Mouse (Mus musculus) B cell, adult 62 days (primary cell): ENCODE results near the gene Lipt2. TPM values are rescaled to one million over a fixed set of nuclear protein-coding genes. Genes with fewer than 3 reads are reported as not detected.

ENCODE experiments used
- total RNA-seq: library from RNA; stranded (reverse); gene quantifications from 4 replicates; pipeline ENCODE4 v1.2.4, GENCODE M21; 2023

Gene Lipt2
- 0.82 to 1.4 TPM (median 1.1 TPM) in 4 replicates for total RNA-seq

GRCm38 (mm10) chr7:100159105-100159841 lies at the start of gene Lipt2:
TSS of gene Lipt2 (plus strand) at chr7:100159277.

GRCm38 (mm10) chr7:100121376-100121789 lies 37.7 kb upstream of the Lipt2 start, which contains the start of gene Pold3:
TSS of gene Pold3 (minus strand) at chr7:100121565.

GRCm38 (mm10) chr7:100176269-100176668 lies 17.2 kb downstream of the Lipt2 start, which contains the start of gene Kcne3:
TSS of gene Kcne3 (plus strand) at chr7:100176502.

Other genes with a start within 250 kb of the Lipt2 start
- 28.6 to 30.3 TPM (median 29.7 TPM) in 4 replicates for gene Rnf169, start 178.8 kb upstream of the Lipt2 start, total RNA-seq
- not detected in 4 replicates for gene Chrdl2, start 153.1 kb upstream of the Lipt2 start, total RNA-seq
- 61.6 to 72.7 TPM (median 63.1 TPM) in 4 replicates for gene Pold3, start 37.7 kb upstream of the Lipt2 start, total RNA-seq
- gene Kcne3, start 17.2 kb downstream of the Lipt2 start, total RNA-seq: not detected in 4 replicates
- gene Pgm2l1, start 68.1 kb downstream of the Lipt2 start, total RNA-seq: 16.7 to 19.2 TPM (median 18.6 TPM) in 4 replicates
- 0.45 to 1.2 TPM in 2 of 4 replicates, not detected in the others for gene P4ha3, start 126.2 kb downstream of the Lipt2 start, total RNA-seq
- 61.1 to 72.2 TPM (median 68.1 TPM) in 4 replicates for gene C2cd3, start 213.0 kb downstream of the Lipt2 start, total RNA-seq
- 31.6 to 43.6 TPM (median 38.0 TPM) in 4 replicates for gene Ppme1, start 213.0 kb downstream of the Lipt2 start, total RNA-seq